Mouse (Mus musculus) liver, postnatal 0 days (tissue): ENCODE results near the gene Mark1.

Source experiments
- CTCF ChIP-seq: sonication (generic); IDR thresholded peaks from 2 replicates; pipeline ENCODE4 v1.5.1; 2016; ENCODE audit warnings: antibody characterized with exemption, low read depth
- EP300 ChIP-seq: IDR thresholded peaks from 2 replicates; pipeline ENCODE4 v1.6.1; 2016; ENCODE audit warnings: antibody characterized with exemption, low read depth, mild to moderate bottlenecking

- TF ChIP-seq EP300, result no peak
- peak; percentile 62 for TF ChIP-seq CTCF
Observed at GRCm38 (mm10) chr1:184918227-184918888, 81.0 kb downstream of the Mark1 start.
